Mouse (Mus musculus) forebrain, postnatal 0 days (tissue): ENCODE measurements around the gene Ebf4. TPM values are rescaled to one million over a fixed set of nuclear protein-coding genes. Genes with fewer than 3 reads are reported as not detected.

Source experiments
- ATAC-seq: fragments of 200-750 bp; cut with Nextera tagmentation; 2 replicates; pipeline ENCODE4 v1.8.0; 2017; ENCODE audit warnings: mild to moderate bottlenecking, moderate library complexity
- DNase-seq: peaks from one replicate; pipeline ENCODE4 v3.0.0-alpha.2; 2015
- H3K27ac ChIP-seq: fragments of 300-500 bp; sonication (generic); 2 replicates; pipeline ENCODE4 v1.5.1; 2014; ENCODE audit warnings: low read depth, mild to moderate bottlenecking, antibody characterized with exemption, low read length, moderate library complexity, mixed read lengths
- H3K27me3 ChIP-seq: fragments of 300-500 bp; sonication (generic); 2 replicates; pipeline ENCODE4 v1.6.1; 2014; ENCODE audit warnings: mild to moderate bottlenecking, low read length, mixed read lengths; ENCODE audit not compliant: insufficient read depth
- H3K36me3 ChIP-seq: fragments of 300-500 bp; sonication (generic); 2 replicates; pipeline ENCODE4 v1.6.1; 2014; ENCODE audit warnings: mild to moderate bottlenecking, moderate library complexity; ENCODE audit not compliant: insufficient read depth
- H3K4me1 ChIP-seq: fragments of 300-500 bp; sonication (generic); 2 replicates; pipeline ENCODE4 v1.6.1; 2014; ENCODE audit warnings: antibody characterized with exemption; ENCODE audit not compliant: insufficient read depth
- H3K4me2 ChIP-seq: fragments of 300-500 bp; sonication (generic); 2 replicates; pipeline ENCODE4 v1.6.1; 2014; ENCODE audit warnings: low read depth, mild to moderate bottlenecking, moderate library complexity
- H3K4me3 ChIP-seq: fragments of 300-500 bp; sonication (generic); 2 replicates; pipeline ENCODE4 v1.5.1; 2014; ENCODE audit warnings: low read depth, low read length, mixed read lengths
- H3K9ac ChIP-seq: fragments of 300-500 bp; sonication (generic); 2 replicates; pipeline ENCODE4 v1.6.1; 2014; ENCODE audit warnings: mild to moderate bottlenecking
- H3K9me3 ChIP-seq: fragments of 300-500 bp; sonication (generic); 2 replicates; pipeline ENCODE4 v1.6.1; 2016; ENCODE audit warnings: low read length
- CTCF ChIP-seq: sonication (generic); IDR thresholded peaks from 2 replicates; pipeline ENCODE4 v1.5.1; 2016; ENCODE audit warnings: antibody characterized with exemption, control low read depth, low read depth
- WGBS: fragments of 180-500 bp; shearing (Covaris S2); extraction: QIAGEN DNeasy Blood & Tissue Kit; methylation state at CpG from one replicate; pipeline ENCODE4 v1.1.7; 2014; 5-methylcytosine and 5-hydroxymethylcytosine counted together
- polyA plus RNA-seq: library from polyadenylated mRNA; unstranded; fragments of >200 nt; fragmentation: Nextera tagmentation; extraction: Ambion mirVana; gene quantifications from 2 replicates; pipeline ENCODE4 v1.2.1, GENCODE M21; 2015
- total RNA-seq: library from RNA; depleted of rRNA; stranded (reverse); fragments of >200 nt; gene quantifications from 2 replicates; pipeline ENCODE4 v1.2.3, GENCODE M21; 2014; rRNA removed

The Ebf4 gene
- total RNA-seq (9.3 and 15.1 TPM in 2 replicates), polyA plus RNA-seq (3.5 and 4.8 TPM in 2 replicates)

DNA sequence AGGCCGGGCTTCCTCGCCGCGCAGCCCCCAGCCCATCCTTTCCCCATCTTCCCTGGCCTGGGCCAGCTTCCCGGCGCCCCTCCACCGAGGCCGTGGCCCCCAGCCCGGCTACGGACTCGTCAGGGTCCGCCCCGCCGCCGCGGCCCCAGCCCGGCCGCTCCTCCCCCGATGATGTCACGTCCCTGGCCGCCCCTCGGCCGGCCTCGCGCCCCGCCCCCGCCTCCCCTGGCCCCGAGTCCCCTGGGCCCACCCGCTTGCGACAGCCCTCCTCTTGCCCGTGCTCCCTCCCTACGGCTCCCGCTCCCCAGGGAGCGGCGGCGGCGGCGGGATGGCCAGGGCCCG lies at the start of gene Ebf4:
Ebf4 (plus strand) TSS at position 234 of the 342 bp plus-strand sequence.
- H3K4me1 ChIP-seq: peaks cover 12% of the 10 kb centered on the region
- whole genome bisulfite sequencing: 0% methylated on average over 33 of the region's 39 CpGs
- H3K27ac ChIP-seq: peak within 1 kb of the TSS; percentile 77
- DNase-seq: peak; percentile 78
- H3K4me2 ChIP-seq: peak within 1 kb of the TSS; percentile 70
- peak; percentile 62 for ATAC-seq
- H3K9me3 ChIP-seq: no peaks in the 10 kb centered on the region
- H3K36me3 ChIP-seq: peaks cover 3% of the 10 kb centered on the region; the same call in 1 of the 2 replicates
- TF ChIP-seq CTCF: no peak
- peak within 1 kb of the TSS; percentile 74 for H3K9ac ChIP-seq
- H3K4me3 ChIP-seq: peak within 1 kb of the TSS; percentile 85
- no peaks in the 10 kb centered on the region for H3K27me3 ChIP-seq

DNA sequence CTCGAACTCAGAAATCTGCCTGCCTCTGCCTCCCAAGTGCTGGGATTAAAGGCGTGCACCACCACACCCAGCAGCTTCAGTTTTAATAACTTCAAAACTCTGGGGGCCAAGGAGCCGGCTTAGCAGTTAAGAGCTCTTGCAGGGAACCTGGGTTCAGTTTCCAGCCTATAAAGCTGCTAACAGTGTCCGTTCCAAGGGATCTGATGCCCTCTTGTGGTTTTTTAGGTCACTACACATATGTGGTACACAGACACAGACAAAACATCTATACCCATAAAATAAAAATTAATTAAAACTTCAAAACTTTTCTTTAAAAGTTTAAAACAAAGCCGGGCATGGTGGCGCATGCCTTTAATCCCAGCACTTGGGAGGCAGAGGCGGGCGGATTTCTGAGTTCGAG lies 48.1 kb upstream of the Ebf4 start:
- Histone ChIP-seq H3K4me3 (no peak overlapping the region), H3K36me3 (no peaks in the 10 kb centered on the region), H3K4me1 (no peaks in the 10 kb centered on the region), H3K27me3 (no peaks in the 10 kb centered on the region), H3K4me2 (no peak overlapping the region), H3K9ac (no peak overlapping the region), H3K27ac (no peak overlapping the region), H3K9me3 (no peaks in the 10 kb centered on the region)
- TF ChIP-seq CTCF: peak; percentile 54
- DNase-seq (peak; percentile 41), ATAC-seq (no peak)
- 48% methylated on average over 9 of the region's 9 CpGs for WGBS

DNA sequence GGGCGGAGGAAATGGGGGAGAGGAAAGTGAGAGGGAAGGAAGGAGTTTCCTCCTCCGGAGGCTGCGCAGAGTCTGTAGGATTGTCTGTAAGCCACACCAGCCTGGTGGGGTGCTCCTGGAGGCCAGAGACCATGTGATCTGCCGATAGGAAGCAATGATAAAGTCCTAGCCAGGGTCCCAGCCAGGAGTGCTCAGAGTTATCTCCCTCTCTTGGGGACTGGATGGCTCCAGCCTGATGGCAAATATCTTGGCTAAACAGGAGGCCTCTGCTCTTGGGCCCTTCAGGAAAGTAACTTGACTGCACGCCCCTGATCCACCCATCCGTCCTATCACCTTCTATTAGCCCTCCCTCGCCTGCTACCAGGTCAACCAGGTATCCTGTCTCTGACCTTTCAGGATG lies 46.7 kb upstream of the Ebf4 start:
- no peaks in the 10 kb centered on the region for H3K36me3 ChIP-seq
- 80% methylated on average over 7 of the region's 7 CpGs for WGBS
- DNase-seq (no peak), ATAC-seq (no peak)
- H3K4me1 ChIP-seq: no peaks in the 10 kb centered on the region
- no peak overlapping the region for H3K9ac ChIP-seq
- no peaks in the 10 kb centered on the region for H3K9me3 ChIP-seq
- H3K27ac ChIP-seq: no peak overlapping the region
- no peak overlapping the region for H3K4me2 ChIP-seq
- no peaks in the 10 kb centered on the region for H3K27me3 ChIP-seq
- no peak overlapping the region for H3K4me3 ChIP-seq
- TF ChIP-seq CTCF: no peak

DNA sequence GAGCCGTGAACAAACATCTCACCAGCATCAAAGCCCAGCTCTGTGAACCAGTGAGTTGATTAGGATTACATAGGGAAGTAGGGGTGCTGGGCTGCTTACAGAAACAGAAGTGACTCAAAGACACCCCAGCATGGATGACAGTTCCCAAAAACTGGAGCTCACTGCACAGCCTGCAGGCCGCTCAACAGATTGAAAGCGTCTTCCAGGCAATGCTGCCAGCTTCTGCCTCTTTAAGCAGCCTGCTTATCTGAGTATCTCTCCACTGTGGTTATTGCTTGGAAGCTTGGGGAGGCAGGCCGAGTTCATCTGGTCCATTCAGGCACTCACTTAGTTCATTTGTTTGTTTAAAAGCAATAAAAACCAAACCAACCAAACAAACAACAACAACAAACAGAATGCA lies 38.2 kb upstream of the Ebf4 start:
- no peak for DNase-seq
- H3K4me3 ChIP-seq: no peak overlapping the region
- H3K9me3 ChIP-seq: no peaks in the 10 kb centered on the region
- H3K27me3 ChIP-seq: no peaks in the 10 kb centered on the region
- H3K9ac ChIP-seq: no peak overlapping the region
- WGBS: 78% methylated on average over 4 of the region's 4 CpGs
- no peaks in the 10 kb centered on the region for H3K36me3 ChIP-seq
- ATAC-seq: no peak
- no peaks in the 10 kb centered on the region for H3K4me1 ChIP-seq
- H3K4me2 ChIP-seq: no peak overlapping the region
- H3K27ac ChIP-seq: no peak overlapping the region
- TF ChIP-seq CTCF: no peak

DNA sequence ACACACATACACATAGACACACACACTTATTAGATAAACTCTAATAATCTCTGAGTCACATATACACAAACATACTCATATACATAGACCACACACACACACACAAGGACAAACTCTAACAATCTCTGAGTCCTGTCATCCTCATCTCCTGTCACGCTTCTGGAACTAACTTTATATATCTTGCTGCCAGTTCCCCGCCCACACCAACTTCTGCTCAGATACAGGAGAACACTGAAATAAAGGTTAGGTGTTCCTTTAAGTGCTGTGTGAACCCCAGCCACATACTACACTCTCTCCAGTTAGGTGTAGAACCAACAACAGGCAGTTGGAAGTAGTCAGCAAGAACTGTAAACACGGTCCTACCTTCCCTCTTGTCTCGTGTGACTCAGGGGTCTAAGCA lies 34.1 kb upstream of the Ebf4 start:
- Histone ChIP-seq H3K4me3 (no peak overlapping the region), H3K27ac (no peak overlapping the region), H3K4me1 (no peaks in the 10 kb centered on the region), H3K36me3 (no peaks in the 10 kb centered on the region), H3K4me2 (no peak overlapping the region), H3K9ac (no peak overlapping the region), H3K27me3 (no peaks in the 10 kb centered on the region), H3K9me3 (no peaks in the 10 kb centered on the region)
- no peak for TF ChIP-seq CTCF
- DNase-seq (no peak), ATAC-seq (no peak)
- 87% methylated on average over 4 of the region's 4 CpGs for WGBS

DNA sequence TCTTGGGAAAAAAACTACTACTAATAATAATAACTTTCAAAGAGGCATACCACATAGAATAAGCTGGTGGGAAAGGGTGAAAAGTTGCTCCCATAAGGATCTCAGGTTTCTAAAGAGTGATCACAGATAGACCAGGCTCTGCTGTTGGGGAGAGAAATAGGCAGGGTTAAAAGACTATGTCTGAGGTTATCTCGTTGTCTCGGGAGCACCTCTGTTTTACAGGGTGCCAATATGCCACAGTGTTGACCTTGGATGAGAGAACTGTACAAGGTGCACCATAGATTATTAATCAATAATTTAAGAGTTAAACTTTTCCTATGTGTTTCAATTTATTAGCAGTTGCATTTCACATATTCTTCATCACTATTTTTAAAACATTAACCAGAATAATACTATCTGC lies 33.1 kb upstream of the Ebf4 start:
- H3K9me3 ChIP-seq: no peaks in the 10 kb centered on the region
- 92% methylated on average over 2 of the region's 2 CpGs for WGBS

DNA sequence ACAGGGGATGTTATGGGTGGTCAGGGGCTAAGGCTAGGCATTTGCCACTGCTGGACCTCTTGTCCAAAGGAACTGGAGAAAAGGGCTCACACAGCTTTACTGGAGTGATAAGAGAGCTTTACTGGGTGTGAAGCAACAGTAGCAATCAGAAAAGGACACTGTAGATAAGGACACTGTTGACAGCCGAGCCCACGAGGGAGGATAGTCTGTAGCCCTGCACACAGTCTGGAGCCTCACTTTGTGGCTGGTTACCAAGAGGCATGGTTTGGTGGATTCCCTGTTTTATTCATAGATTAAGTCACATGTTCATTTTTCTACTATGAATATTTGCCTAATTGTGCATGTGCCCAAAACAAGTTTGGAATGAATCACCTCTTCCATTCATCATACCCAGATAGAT lies 32.6 kb upstream of the Ebf4 start:
- H3K4me1 ChIP-seq: no peaks in the 10 kb centered on the region
- DNase-seq (no peak), ATAC-seq (no peak)
- 89% methylated on average over 2 of the region's 2 CpGs for WGBS
- no peak overlapping the region for H3K9ac ChIP-seq
- H3K27me3 ChIP-seq: no peaks in the 10 kb centered on the region
- no peak overlapping the region for H3K27ac ChIP-seq
- H3K9me3 ChIP-seq: no peaks in the 10 kb centered on the region
- H3K36me3 ChIP-seq: no peaks in the 10 kb centered on the region
- H3K4me2 ChIP-seq: no peak overlapping the region
- no peak for TF ChIP-seq CTCF
- no peak overlapping the region for H3K4me3 ChIP-seq

More for the DNA sequence above, 33.1 kb upstream of the Ebf4 start:
- H3K27me3 ChIP-seq: no peaks in the 10 kb centered on the region
- H3K4me2 ChIP-seq: no peak overlapping the region
- DNase-seq: no peak
- H3K9ac ChIP-seq: no peak overlapping the region
- H3K27ac ChIP-seq: no peak overlapping the region
- TF ChIP-seq CTCF: no peak
- H3K4me1 ChIP-seq: no peaks in the 10 kb centered on the region
- H3K36me3 ChIP-seq: no peaks in the 10 kb centered on the region
- ATAC-seq: no peak
- H3K4me3 ChIP-seq: no peak overlapping the region

DNA sequence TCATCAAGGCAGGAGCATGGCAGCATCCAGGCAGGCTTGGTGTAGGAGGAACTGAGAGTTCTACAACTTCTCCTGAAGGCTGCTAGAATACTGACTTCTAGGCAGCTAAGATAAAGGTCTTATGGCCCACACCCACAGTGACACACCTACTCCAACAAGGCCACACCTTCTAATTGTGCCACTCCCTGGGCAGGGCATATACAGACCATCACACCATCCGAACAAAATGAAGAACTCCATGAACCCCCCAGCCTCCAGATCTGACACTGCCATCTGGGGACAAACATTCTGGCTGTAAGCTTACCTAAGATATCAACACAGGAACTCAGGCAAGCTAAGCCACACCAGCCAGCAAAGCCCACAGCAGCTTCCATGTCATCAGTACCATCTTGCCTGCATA lies 29.4 kb upstream of the Ebf4 start:
- Histone ChIP-seq H3K9me3 (no peaks in the 10 kb centered on the region), H3K4me3 (no peak overlapping the region), H3K36me3 (no peaks in the 10 kb centered on the region), H3K9ac (no peak overlapping the region), H3K27me3 (no peaks in the 10 kb centered on the region), H3K27ac (no peak overlapping the region), H3K4me2 (no peak overlapping the region), H3K4me1 (no peaks in the 10 kb centered on the region)
- WGBS: 97% methylated on average over 1 of the region's 1 CpGs
- ATAC-seq (no peak), DNase-seq (no peak)
- TF ChIP-seq CTCF: no peak
